Mouse (Mus musculus): ENCODE results near the gene Mien1. TPM values are rescaled to one million over a fixed set of nuclear protein-coding genes. Genes with fewer than 3 reads are reported as not detected.
A peak's percentile ranks its signal among the peaks of the same experiment; 100 is the strongest.

Gene Mien1
- polyA plus RNA-seq, 1 experiment from 2014 or later: 290 TPM

GRCm38 (mm10) chr11:98463911-98464310, 25.1 kb upstream of the Mien1 start:
- no peaks in the 10 kb centered on the region for H3K4me1 ChIP-seq (ENCODE audit: control insufficient read depth, insufficient read depth, low read length)
- H3K27me3 ChIP-seq (replicated peaks; ENCODE audit: control insufficient read depth, insufficient read depth, low read length): peaks cover 11% of the 10 kb centered on the region
- H3K36me3 ChIP-seq (ENCODE audit: control insufficient read depth, insufficient read depth, low read length): no peaks in the 10 kb centered on the region
- no peak for DNase-seq (ENCODE audit: low spot score)
- WGBS: 92% methylated on average over 9 of the region's 9 CpGs
- no peak overlapping the region for H3K4me3 ChIP-seq (ENCODE audit: low read depth, low read length)
- ATAC-seq: no peak
- H3K9me3 ChIP-seq (replicated peaks; ENCODE audit: control insufficient read depth, low read length): no peaks in the 10 kb centered on the region
- no peak overlapping the region for H3K4me2 ChIP-seq (ENCODE audit: low read length)
- H3K27ac ChIP-seq (ENCODE audit: low read depth, low read length): no peak overlapping the region
- no peak overlapping the region for H3K9ac ChIP-seq (ENCODE audit: low read length)

GRCm38 (mm10) chr11:98462255-98462654, 23.5 kb upstream of the Mien1 start:
- Histone ChIP-seq H3K9me3 (replicated peaks; ENCODE audit: control insufficient read depth, low read length) (no peaks in the 10 kb centered on the region), H3K27me3 (replicated peaks; ENCODE audit: control insufficient read depth, insufficient read depth, low read length) (peaks cover 23% of the 10 kb centered on the region), H3K36me3 (ENCODE audit: control insufficient read depth, insufficient read depth, low read length) (no peaks in the 10 kb centered on the region), H3K9ac (ENCODE audit: low read length) (no peak overlapping the region), H3K4me2 (ENCODE audit: low read length) (no peak overlapping the region), H3K27ac (ENCODE audit: low read depth, low read length) (no peak overlapping the region), H3K4me1 (ENCODE audit: control insufficient read depth, insufficient read depth, low read length) (no peaks in the 10 kb centered on the region), H3K4me3 (ENCODE audit: low read depth, low read length) (no peak overlapping the region)
- DNase-seq (ENCODE audit: low spot score): no peak
- 91% methylated on average over 6 of the region's 6 CpGs for WGBS
- ATAC-seq: no peak

GRCm38 (mm10) chr11:98461109-98461720, 22.4 kb upstream of the Mien1 start:
- Histone ChIP-seq H3K9ac (ENCODE audit: low read length) (no peak overlapping the region), H3K27ac (ENCODE audit: low read depth, low read length) (no peak overlapping the region), H3K4me2 (ENCODE audit: low read length) (no peak overlapping the region), H3K9me3 (replicated peaks; ENCODE audit: control insufficient read depth, low read length) (no peaks in the 10 kb centered on the region), H3K4me1 (ENCODE audit: control insufficient read depth, insufficient read depth, low read length) (no peaks in the 10 kb centered on the region), H3K4me3 (ENCODE audit: low read depth, low read length) (no peak overlapping the region), H3K36me3 (ENCODE audit: control insufficient read depth, insufficient read depth, low read length) (no peaks in the 10 kb centered on the region), H3K27me3 (replicated peaks; ENCODE audit: control insufficient read depth, insufficient read depth, low read length) (peaks cover 23% of the 10 kb centered on the region)
- WGBS: 54% methylated on average over 6 of the region's 6 CpGs
- ATAC-seq (no peak), DNase-seq (ENCODE audit: low spot score) (no peak)

DNA sequence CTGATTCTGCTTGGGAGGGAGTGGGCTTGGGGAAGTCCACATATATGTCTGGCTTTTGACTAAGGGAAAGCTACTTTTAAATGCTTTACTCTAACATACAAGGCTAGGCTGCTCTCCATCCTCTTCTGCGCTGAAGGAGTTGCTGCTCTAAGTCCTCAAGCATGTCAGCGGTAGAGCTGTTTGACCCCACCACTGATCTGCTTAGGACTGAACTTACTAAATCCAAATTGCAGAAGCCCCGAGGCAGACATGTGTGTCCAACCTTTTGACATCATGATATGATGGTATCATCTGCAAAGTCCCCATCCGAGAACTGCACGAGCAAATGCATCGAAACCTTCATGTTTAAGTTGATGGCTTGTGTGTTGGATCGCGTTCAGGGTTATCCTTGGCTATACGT, 21.1 kb upstream of the Mien1 start:
- Histone ChIP-seq H3K4me3 (ENCODE audit: low read depth, low read length) (no peak overlapping the region), H3K4me2 (ENCODE audit: low read length) (no peak overlapping the region), H3K4me1 (ENCODE audit: control insufficient read depth, insufficient read depth, low read length) (no peaks in the 10 kb centered on the region), H3K9ac (ENCODE audit: low read length) (no peak overlapping the region), H3K27me3 (replicated peaks; ENCODE audit: control insufficient read depth, insufficient read depth, low read length) (peaks cover 23% of the 10 kb centered on the region), H3K9me3 (replicated peaks; ENCODE audit: control insufficient read depth, low read length) (no peaks in the 10 kb centered on the region), H3K36me3 (ENCODE audit: control insufficient read depth, insufficient read depth, low read length) (no peaks in the 10 kb centered on the region), H3K27ac (ENCODE audit: low read depth, low read length) (no peak overlapping the region)
- no peak for DNase-seq (ENCODE audit: low spot score)
- no peak for ATAC-seq
- WGBS: 79% methylated on average over 9 of the region's 9 CpGs

DNA sequence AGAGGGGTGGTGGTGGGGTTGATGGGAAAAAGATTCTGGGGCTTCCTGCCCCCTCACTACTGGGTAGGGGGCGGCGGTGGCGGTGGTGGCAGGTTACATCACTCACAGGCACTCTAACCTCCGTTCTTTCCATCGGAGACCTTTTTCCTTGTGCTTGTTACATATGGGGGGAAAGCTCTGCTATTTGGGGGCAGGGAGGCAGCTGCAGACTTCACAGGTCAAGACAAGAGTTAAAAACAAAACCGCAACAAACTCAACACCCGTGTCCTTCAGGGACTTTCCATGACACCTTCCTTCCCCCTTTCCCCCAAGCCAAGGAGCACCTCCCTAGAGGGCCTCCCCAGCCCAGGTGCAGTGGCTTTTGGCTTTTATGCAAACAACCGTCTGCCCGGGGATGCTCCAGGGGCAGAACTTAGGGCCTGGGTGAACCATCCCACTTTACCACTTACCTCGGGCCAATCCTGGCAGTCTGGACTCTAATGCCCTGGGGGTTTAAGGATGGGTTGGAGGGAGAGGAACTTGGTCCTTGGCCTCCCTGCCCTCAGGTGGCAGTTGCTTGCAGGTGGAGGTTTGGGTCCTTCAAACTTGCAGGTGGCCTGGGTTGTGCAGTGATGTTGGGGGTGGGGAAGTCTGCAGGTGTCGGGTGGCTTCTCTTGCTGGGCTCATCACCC, 20.4 kb upstream of the Mien1 start:
- H3K36me3 ChIP-seq (ENCODE audit: control insufficient read depth, insufficient read depth, low read length): no peaks in the 10 kb centered on the region
- no peaks in the 10 kb centered on the region for H3K4me1 ChIP-seq (ENCODE audit: control insufficient read depth, insufficient read depth, low read length)
- H3K4me3 ChIP-seq (ENCODE audit: low read depth, low read length): no peak overlapping the region
- WGBS: 20% methylated on average over 11 of the region's 11 CpGs
- H3K27me3 ChIP-seq (replicated peaks; ENCODE audit: control insufficient read depth, insufficient read depth, low read length): peaks cover 23% of the 10 kb centered on the region
- H3K27ac ChIP-seq (ENCODE audit: low read depth, low read length): no peak overlapping the region
- no peak for DNase-seq (ENCODE audit: low spot score)
- no peak for ATAC-seq
- H3K4me2 ChIP-seq (ENCODE audit: low read length): no peak overlapping the region
- H3K9me3 ChIP-seq (replicated peaks; ENCODE audit: control insufficient read depth, low read length): no peaks in the 10 kb centered on the region
- no peak overlapping the region for H3K9ac ChIP-seq (ENCODE audit: low read length)

DNA sequence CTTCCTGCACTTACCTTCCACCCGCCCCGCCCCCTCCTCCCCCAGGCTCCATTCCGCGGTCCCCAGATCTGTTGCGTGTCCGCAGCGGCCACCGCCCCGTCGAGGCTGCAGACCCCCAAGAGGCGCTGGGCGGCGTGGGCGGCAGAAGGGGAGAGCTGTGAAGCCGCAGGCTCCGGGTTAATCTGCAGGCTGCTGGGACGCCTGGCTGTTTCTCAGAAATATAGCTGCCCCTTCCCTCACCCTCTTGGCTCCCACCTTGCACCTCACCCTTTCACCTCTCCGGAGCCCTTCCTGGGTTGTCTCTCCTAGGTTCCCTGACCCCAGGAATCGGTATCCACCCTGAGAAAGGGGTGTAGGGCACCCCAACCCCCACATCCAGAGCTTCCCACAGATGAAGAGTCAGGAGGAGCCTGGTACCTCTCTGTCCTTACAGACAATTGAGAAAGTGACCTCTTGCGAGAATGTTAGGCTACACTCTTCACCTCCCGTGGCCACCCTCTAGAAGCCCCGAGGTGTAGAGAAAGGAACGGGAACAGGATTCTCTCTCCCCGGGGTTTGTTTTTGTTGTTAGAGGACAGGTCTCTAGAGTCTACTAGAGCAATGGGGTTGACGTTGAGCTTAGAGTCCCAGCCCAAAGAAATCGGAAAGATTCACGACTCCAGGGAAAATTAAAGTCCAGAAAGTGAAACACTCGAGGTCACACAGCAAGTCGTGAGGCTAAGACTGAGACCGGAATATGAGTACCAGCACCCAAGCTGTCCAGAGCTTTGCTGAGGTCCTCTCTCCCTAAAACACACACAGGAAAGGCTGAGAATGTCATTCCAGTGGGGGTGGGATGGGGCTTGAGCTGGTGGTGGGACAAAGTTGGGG, 19.6 kb upstream of the Mien1 start:
- H3K4me1 ChIP-seq (ENCODE audit: control insufficient read depth, insufficient read depth, low read length): no peaks in the 10 kb centered on the region
- H3K27ac ChIP-seq (ENCODE audit: low read depth, low read length): no peak overlapping the region
- 5% methylated on average over 22 of the region's 30 CpGs for WGBS
- DNase-seq (ENCODE audit: low spot score): peak; percentile 20
- peaks cover 23% of the 10 kb centered on the region for H3K27me3 ChIP-seq (replicated peaks; ENCODE audit: control insufficient read depth, insufficient read depth, low read length)
- no peaks in the 10 kb centered on the region for H3K9me3 ChIP-seq (replicated peaks; ENCODE audit: control insufficient read depth, low read length)
- peak overlapping the region; percentile 65 for H3K9ac ChIP-seq (ENCODE audit: low read length)
- H3K36me3 ChIP-seq (ENCODE audit: control insufficient read depth, insufficient read depth, low read length): no peaks in the 10 kb centered on the region
- ATAC-seq: peak; percentile 57
- peak overlapping the region; percentile 78 for H3K4me2 ChIP-seq (ENCODE audit: low read length)
- peak overlapping the region; percentile 49 for H3K4me3 ChIP-seq (ENCODE audit: low read depth, low read length)

DNA sequence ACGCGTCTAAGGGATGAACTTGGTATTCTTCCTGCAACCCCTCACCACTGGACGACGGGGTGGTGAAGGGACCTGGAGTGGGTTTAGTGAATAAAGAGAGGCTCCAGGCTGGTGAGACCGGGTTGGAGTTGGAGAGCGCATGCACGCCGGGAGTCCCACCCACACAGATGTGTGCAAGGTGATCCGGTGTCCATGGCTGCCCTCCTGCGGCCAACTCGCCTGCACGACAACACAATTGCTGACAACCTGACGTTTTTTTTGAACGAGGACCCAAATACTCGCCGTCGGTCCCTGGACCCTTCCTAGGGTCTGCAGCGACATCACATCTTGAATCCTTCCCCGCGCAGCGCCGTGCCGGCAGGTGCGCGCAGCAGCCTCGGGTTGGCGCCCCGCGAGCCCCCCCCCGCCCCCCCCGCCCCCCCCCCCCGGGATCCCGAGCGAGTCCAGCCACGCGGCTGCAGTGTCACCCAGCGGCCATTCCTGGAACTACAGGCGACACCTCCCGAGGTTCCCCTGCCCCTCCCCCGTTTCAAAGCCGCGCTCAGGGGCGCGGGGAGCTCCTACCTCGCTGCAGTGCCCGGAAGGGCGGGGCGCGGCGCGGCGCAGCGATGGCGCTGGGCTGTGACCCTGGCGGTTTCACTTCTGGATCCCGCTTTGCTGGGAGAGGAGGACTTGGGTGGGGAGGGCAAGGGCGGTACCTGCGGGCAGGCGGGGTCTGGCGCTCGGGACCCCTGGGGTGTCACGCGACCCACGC, 18.8 kb upstream of the Mien1 start:
- Histone ChIP-seq H3K4me2 (ENCODE audit: low read length) (peak overlapping the region; percentile 78), H3K27ac (ENCODE audit: low read depth, low read length) (peak overlapping the region; percentile 9; the same call in 1 of the 2 replicates), H3K4me1 (ENCODE audit: control insufficient read depth, insufficient read depth, low read length) (no peaks in the 10 kb centered on the region), H3K27me3 (replicated peaks; ENCODE audit: control insufficient read depth, insufficient read depth, low read length) (peaks cover 23% of the 10 kb centered on the region), H3K9me3 (replicated peaks; ENCODE audit: control insufficient read depth, low read length) (no peaks in the 10 kb centered on the region), H3K4me3 (ENCODE audit: low read depth, low read length) (peak overlapping the region; percentile 49), H3K36me3 (ENCODE audit: control insufficient read depth, insufficient read depth, low read length) (no peaks in the 10 kb centered on the region), H3K9ac (ENCODE audit: low read length) (peak overlapping the region; percentile 65)
- WGBS: under 1% methylated on average over 33 of the region's 64 CpGs
- peak; percentile 88 for DNase-seq (ENCODE audit: low spot score)
- peak; percentile 83 for ATAC-seq

GRCm38 (mm10) chr11:98456945-98457344, 18.2 kb upstream of the Mien1 start:
- peak overlapping the region; percentile 49 for H3K4me3 ChIP-seq (ENCODE audit: low read depth, low read length)
- H3K27ac ChIP-seq (ENCODE audit: low read depth, low read length): peak overlapping the region; percentile 9; the same call in 1 of the 2 replicates
- H3K4me2 ChIP-seq (ENCODE audit: low read length): peak overlapping the region; percentile 78
- no peaks in the 10 kb centered on the region for H3K9me3 ChIP-seq (replicated peaks; ENCODE audit: control insufficient read depth, low read length)
- WGBS: 30% methylated on average over 9 of the region's 9 CpGs
- peaks cover 23% of the 10 kb centered on the region for H3K27me3 ChIP-seq (replicated peaks; ENCODE audit: control insufficient read depth, insufficient read depth, low read length)
- ATAC-seq: peak; percentile 21; the same call in 1 of the 2 replicates
- H3K36me3 ChIP-seq (ENCODE audit: control insufficient read depth, insufficient read depth, low read length): no peaks in the 10 kb centered on the region
- no peaks in the 10 kb centered on the region for H3K4me1 ChIP-seq (ENCODE audit: control insufficient read depth, insufficient read depth, low read length)
- H3K9ac ChIP-seq (ENCODE audit: low read length): peak overlapping the region; percentile 56
- DNase-seq (ENCODE audit: low spot score): no peak

Data from forebrain, embryonic 14.5 days (tissue).